Mouse (Mus musculus): ENCODE measurements around the gene Spag4. TPM values are rescaled to one million over a fixed set of nuclear protein-coding genes. Genes with fewer than 3 reads are reported as not detected.

Spag4 gene
- polyA plus RNA-seq (2012; rRNA removed): 5.8 and 6.9 TPM in 2 replicates

DNA sequence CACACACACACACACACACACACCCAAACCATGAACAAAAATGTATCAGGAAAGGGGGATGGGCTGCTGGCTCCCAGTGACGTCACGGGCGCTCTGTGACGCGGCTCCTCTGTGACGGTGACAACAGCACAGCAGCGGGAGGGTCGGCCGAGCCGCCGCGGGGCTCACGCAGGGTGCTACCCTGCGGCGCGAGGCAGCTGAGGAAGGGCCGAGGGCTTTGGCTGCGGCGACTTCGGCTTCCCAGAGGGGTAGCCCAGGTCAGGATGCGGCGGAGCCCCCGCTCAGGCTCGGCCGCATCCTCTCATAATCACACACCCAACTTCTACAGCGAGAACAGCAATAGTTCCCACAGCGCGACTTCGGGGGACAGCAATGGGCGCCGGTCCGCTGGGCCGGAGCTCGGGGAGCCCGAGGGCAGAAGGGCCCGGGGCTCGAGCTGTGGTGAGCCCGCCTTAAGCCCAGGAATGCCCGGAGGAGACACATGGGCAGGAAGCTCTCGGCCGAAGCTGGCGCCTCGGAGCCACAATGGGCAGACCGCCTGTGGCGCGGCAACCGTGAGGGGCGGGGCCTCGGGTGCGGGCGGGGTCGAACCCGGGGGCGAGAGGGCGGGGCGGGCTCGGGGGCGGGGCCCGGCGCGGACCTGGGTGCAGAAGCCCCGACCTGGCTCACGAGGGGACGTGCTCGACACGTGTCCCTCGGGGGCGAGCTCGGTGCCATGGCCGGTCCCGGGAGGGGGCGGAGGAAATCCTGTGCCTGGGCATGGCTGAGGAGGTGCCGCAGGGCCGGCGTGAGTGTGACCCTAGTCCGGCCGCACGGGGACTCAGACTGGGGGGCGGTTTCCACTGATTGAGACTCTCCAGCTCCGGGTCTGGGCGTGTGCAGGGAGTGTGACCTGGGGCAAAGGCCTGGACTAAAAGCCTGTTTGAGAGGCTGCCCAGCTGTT lies at the start of gene Spag4:
Gene Spag4, plus strand, starts transcription at position 77 of the 943 bp plus-strand sequence.
- H3K4me3 ChIP-seq (ENCODE audit: insufficient read depth, low read length): peak within 1 kb of the TSS; percentile 59
- TF ChIP-seq CTCF (IDR thresholded peaks at IDR 0.05; ENCODE audit: extremely low read depth, insufficient read depth, low read length) (no peak), POLR2A (IDR thresholded peaks at IDR 0.05; ENCODE audit: extremely low read depth, insufficient read depth, low read length) (no peak)
- H3K4me1 ChIP-seq (ENCODE audit: control insufficient read depth, insufficient read depth, low read length): no peaks in the 10 kb centered on the region
- peak within 1 kb of the TSS; percentile 31; the same call in 1 of the 2 replicates for H3K27ac ChIP-seq (ENCODE audit: insufficient read depth, low read length)

DNA sequence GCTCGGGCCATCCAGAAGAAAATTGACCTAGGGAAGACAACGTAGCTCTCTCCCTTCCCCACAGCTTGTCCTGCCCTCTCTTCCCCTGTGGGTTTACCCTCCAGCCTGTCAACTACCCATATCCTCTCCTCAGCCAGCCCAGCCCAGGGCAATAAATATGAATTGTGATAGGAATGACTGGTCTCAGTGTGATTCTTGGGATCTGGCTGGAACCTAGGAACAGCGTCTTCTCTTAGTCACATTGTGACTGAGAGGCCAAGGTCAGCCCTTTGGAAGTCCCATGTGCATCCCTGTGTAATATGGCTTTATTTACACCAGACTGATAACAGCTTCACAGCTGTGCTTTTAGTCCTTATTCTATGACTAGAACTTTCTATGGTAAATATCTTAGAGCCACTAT lies 46.9 kb upstream of the Spag4 start:
- TF ChIP-seq CTCF (IDR thresholded peaks at IDR 0.05; ENCODE audit: extremely low read depth, insufficient read depth, low read length) (no peak), POLR2A (IDR thresholded peaks at IDR 0.05; ENCODE audit: extremely low read depth, insufficient read depth, low read length) (no peak)
- Histone ChIP-seq H3K4me1 (ENCODE audit: control insufficient read depth, insufficient read depth, low read length) (no peaks in the 10 kb centered on the region), H3K27ac (ENCODE audit: insufficient read depth, low read length) (no peak overlapping the region), H3K4me3 (ENCODE audit: insufficient read depth, low read length) (no peak overlapping the region)

DNA sequence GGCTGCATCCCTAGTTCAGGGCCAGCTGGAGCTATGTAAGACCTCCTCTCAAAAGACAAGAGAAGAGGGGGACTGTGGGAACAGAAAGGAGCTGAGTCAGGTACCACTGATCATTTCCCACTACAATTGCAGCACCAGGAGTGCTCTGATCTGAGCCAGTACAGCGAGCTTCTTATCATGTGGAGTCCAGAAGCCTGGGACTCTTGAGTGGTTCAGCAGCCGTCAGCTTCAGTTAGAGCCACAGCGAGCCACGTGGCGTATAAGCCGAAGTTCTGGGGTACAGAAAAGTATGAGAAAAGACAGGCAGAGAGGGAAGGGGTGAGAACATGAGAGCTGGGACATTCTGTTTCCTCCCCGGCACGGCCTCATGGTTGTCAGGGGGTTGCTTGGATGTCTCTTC lies 43.8 kb upstream of the Spag4 start:
- Histone ChIP-seq H3K4me3 (ENCODE audit: insufficient read depth, low read length) (no peak overlapping the region), H3K4me1 (ENCODE audit: control insufficient read depth, insufficient read depth, low read length) (no peaks in the 10 kb centered on the region), H3K27ac (ENCODE audit: insufficient read depth, low read length) (no peak overlapping the region)
- TF ChIP-seq POLR2A (IDR thresholded peaks at IDR 0.05; ENCODE audit: extremely low read depth, insufficient read depth, low read length): no peak
- TF ChIP-seq CTCF (IDR thresholded peaks at IDR 0.05; ENCODE audit: extremely low read depth, insufficient read depth, low read length): no peak

DNA sequence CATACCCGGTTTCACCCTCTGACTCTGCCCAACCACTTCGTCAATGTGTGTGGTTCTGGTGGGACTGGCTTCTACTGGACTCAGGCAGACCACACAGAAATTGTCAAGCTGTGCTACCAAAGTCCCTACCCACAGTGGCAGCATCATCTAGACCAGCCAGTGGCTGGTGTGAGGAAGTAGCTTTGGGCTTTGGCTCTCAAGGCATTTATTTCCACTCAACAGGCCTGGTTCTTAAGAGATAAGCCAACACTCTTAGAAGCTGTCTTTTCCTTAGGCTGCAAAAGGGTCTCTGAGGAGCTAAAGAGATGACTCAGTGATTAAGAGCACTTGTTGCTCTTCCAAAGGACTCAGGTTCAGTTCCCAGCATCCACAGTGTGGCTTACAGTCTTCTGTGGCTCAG lies 43.2 kb upstream of the Spag4 start:
- H3K4me3 ChIP-seq (ENCODE audit: insufficient read depth, low read length): no peak overlapping the region
- TF ChIP-seq CTCF (IDR thresholded peaks at IDR 0.05; ENCODE audit: extremely low read depth, insufficient read depth, low read length) (no peak), POLR2A (IDR thresholded peaks at IDR 0.05; ENCODE audit: extremely low read depth, insufficient read depth, low read length) (no peak)
- H3K4me1 ChIP-seq (ENCODE audit: control insufficient read depth, insufficient read depth, low read length): no peaks in the 10 kb centered on the region
- no peak overlapping the region for H3K27ac ChIP-seq (ENCODE audit: insufficient read depth, low read length)

DNA sequence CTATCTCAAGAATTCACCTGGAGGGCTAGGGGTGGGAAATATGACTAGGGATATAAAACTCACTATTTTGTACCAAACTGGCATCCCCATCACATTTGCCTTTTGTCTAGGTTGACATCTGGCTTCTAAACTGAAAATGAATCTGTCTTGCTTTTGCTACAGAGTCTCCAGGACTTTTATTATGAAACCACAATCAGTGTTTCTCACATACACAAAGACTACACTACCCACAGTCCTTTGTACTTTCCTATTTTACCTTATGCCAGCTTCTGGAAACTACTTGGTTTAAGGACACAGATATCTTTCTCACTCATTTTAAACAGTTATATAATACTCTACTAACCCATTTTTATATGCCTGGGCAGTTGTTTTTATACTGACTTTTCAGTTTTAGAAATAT lies 39.5 kb upstream of the Spag4 start:
- Histone ChIP-seq H3K4me1 (ENCODE audit: control insufficient read depth, insufficient read depth, low read length) (no peaks in the 10 kb centered on the region), H3K27ac (ENCODE audit: insufficient read depth, low read length) (no peak overlapping the region), H3K4me3 (ENCODE audit: insufficient read depth, low read length) (no peak overlapping the region)
- no peak for TF ChIP-seq CTCF (IDR thresholded peaks at IDR 0.05; ENCODE audit: extremely low read depth, insufficient read depth, low read length)
- no peak for TF ChIP-seq POLR2A (IDR thresholded peaks at IDR 0.05; ENCODE audit: extremely low read depth, insufficient read depth, low read length)

DNA sequence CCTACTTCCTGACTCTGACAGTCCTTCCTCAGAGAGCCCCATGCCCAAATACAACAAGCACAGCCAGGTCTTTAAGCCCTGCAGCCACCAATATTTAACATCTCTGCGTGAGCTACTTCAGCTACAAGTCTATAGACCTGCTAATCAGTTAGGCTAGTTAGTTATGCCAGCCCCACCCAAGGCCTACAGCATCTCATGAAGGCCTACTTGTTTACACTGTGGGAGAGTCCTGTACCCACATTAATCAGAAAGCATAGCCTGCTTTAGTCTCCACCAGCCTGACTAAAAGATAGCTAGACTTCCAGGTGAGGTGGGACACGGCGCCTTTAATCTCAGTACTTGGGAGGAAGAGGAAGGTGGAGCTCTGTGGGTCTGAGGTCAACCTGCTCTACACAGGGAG lies 25.6 kb upstream of the Spag4 start:
- H3K4me3 ChIP-seq (ENCODE audit: insufficient read depth, low read length): no peak overlapping the region
- H3K27ac ChIP-seq (ENCODE audit: insufficient read depth, low read length): no peak overlapping the region
- TF ChIP-seq CTCF (IDR thresholded peaks at IDR 0.05; ENCODE audit: extremely low read depth, insufficient read depth, low read length) (no peak), POLR2A (IDR thresholded peaks at IDR 0.05; ENCODE audit: extremely low read depth, insufficient read depth, low read length) (no peak)
- H3K4me1 ChIP-seq (ENCODE audit: control insufficient read depth, insufficient read depth, low read length): no peaks in the 10 kb centered on the region

DNA sequence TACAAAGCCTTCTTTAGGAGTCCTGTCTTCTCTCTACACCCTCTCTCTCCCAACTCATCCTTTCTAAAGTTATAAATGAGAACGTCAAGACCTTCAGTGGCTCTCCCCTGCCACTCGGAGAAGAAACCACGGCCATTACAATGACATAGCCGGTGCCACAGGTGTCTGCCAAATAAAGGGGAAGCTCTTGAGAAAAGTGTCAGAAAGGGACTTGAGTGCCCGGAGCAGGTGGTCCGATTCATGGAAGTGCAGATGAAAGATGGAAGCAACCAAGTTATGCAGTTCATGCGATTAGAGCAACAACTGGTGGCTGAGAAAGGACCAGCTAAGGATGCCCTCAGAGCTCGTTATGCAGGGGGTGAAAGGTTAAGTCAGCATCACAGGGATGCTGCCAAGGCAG lies 22.1 kb upstream of the Spag4 start:
- Histone ChIP-seq H3K4me3 (ENCODE audit: insufficient read depth, low read length) (no peak overlapping the region), H3K4me1 (ENCODE audit: control insufficient read depth, insufficient read depth, low read length) (no peaks in the 10 kb centered on the region), H3K27ac (ENCODE audit: insufficient read depth, low read length) (no peak overlapping the region)
- TF ChIP-seq POLR2A (IDR thresholded peaks at IDR 0.05; ENCODE audit: extremely low read depth, insufficient read depth, low read length) (no peak), CTCF (IDR thresholded peaks at IDR 0.05; ENCODE audit: extremely low read depth, insufficient read depth, low read length) (no peak)

DNA sequence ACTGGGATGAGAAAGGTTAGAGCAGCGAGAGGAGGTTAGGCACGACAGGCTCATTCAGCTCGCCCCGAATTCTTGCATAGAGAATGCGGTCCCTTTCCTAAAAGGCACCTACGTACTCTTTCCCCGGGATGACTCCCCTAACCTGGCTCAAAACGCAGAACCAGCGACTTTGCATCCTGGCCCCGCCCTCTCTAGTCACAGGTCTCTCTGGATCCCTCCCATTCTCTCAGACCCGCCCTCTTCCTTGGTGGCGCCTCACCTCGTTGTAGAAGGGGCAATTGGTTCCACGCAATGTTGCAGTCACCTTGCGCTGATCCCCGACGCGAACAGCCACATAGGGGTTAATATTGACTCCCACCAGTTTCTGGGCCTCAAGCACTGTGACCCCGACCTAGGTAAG lies 17.0 kb upstream of the Spag4 start:
- Histone ChIP-seq H3K27ac (ENCODE audit: insufficient read depth, low read length) (no peak overlapping the region), H3K4me3 (ENCODE audit: insufficient read depth, low read length) (no peak overlapping the region), H3K4me1 (ENCODE audit: control insufficient read depth, insufficient read depth, low read length) (no peaks in the 10 kb centered on the region)
- TF ChIP-seq CTCF (IDR thresholded peaks at IDR 0.05; ENCODE audit: extremely low read depth, insufficient read depth, low read length) (no peak), POLR2A (IDR thresholded peaks at IDR 0.05; ENCODE audit: extremely low read depth, insufficient read depth, low read length) (no peak)

DNA sequence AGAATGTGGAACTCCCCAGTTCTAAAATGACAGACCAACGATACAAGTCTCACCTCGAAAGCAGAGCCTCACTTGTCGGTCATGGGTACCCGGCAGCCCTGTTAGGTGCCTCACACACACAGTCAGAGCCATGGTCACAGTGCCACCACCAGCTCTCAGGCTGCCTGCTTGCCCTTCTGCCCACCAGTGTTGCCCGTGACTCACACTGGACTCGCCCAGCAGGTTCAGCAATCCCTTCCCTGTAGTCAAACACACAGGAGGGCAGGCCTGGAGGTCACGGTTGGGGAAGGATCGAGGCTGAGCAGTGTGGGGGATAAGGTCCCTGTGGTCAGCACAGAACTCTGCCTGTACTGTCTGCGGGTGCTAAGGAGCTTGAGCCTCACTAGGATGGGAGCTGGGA lies 12.2 kb upstream of the Spag4 start, which contains the start of gene Fer1l4:
Gene Fer1l4, minus strand, starts transcription at position 132 of the 400 bp plus-strand sequence.
- TF ChIP-seq POLR2A (IDR thresholded peaks at IDR 0.05; ENCODE audit: extremely low read depth, insufficient read depth, low read length) (no peak), CTCF (IDR thresholded peaks at IDR 0.05; ENCODE audit: extremely low read depth, insufficient read depth, low read length) (no peak)
- no peaks in the 10 kb centered on the region for H3K4me1 ChIP-seq (ENCODE audit: control insufficient read depth, insufficient read depth, low read length)
- no peak within 1 kb of the TSS for H3K27ac ChIP-seq (ENCODE audit: insufficient read depth, low read length)
- H3K4me3 ChIP-seq (ENCODE audit: insufficient read depth, low read length): no peak within 1 kb of the TSS

DNA sequence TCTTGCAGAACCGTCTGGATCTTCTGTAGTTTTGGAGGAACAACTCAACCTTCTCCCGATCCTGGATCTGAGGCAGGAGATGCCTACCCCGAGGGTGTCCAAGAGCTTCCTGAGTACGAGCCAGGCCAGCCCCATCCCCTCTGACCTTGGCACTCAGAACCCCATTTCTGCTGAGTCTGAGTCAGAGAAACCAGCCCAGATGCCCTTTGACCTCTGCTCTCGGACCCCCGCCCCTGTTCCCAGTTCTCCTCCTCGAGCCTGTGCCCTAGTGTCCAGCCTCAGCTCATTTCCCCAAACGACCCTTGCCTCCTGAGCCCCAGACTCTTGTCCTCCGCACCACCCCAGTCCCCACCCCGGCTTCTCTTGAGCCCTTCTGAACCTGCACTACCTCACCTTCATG lies 1.2 kb downstream of the Spag4 start:
- Histone ChIP-seq H3K4me3 (ENCODE audit: insufficient read depth, low read length) (peak overlapping the region; percentile 59; the same call in 1 of the 2 replicates), H3K4me1 (ENCODE audit: control insufficient read depth, insufficient read depth, low read length) (no peaks in the 10 kb centered on the region), H3K27ac (ENCODE audit: insufficient read depth, low read length) (no peak overlapping the region)
- TF ChIP-seq CTCF (IDR thresholded peaks at IDR 0.05; ENCODE audit: extremely low read depth, insufficient read depth, low read length): no peak
- no peak for TF ChIP-seq POLR2A (IDR thresholded peaks at IDR 0.05; ENCODE audit: extremely low read depth, insufficient read depth, low read length)

Measured in cortical plate, adult 2 months (tissue).